ENCODE assay signal across 9 mouse cellular contexts in genomic region chr10:96697781-96698180, GRCm38 (mm10).
A peak's percentile ranks its signal among the peaks of the same experiment; 100 is the strongest.
DNase-seq lines count a peak whose midpoint lies in the region; ATAC-seq lines count a peak whose summit lies in the region.
"Had no signal": no experiment of that assay in that cellular context is flagged by ENCODE, and none has a peak within 500 bp of the region (broad histone marks: within the 10 kb centered on the region; RNA-seq: fewer than 3 reads in every experiment).

No protein-coding gene starts in this region.

- H3K4me3 ChIP-seq in hindbrain, embryonic 14.5 days (replicated peaks; ENCODE audit: low read length), result no peak overlapping the region
- H3K4me3 ChIP-seq in intestine, embryonic 16.5 days (ENCODE audit: low read length), result no peak overlapping the region

- no peak overlapping the region for H3K9ac ChIP-seq in hindbrain, embryonic 14.5 days
- no peak overlapping the region for H3K9ac ChIP-seq in intestine, embryonic 16.5 days (ENCODE audit: low read depth, low read length)
- H3K9ac ChIP-seq: liver, embryonic 14.5 days had no signal

- H3K27ac ChIP-seq in hindbrain, embryonic 14.5 days, result no peak overlapping the region
- no peak overlapping the region for H3K27ac ChIP-seq in intestine, embryonic 16.5 days (ENCODE audit: low read length)
- H3K27ac ChIP-seq: liver, embryonic 14.5 days had no signal

- 83% methylated on average over 3 of the region's 3 CpGs for WGBS in hindbrain, embryonic 14.5 days
- 60% methylated on average over 3 of the region's 3 CpGs for WGBS in intestine, embryonic 16.5 days

- no peak overlapping the region for H3K4me2 ChIP-seq in hindbrain, embryonic 14.5 days (replicated peaks)
- no peak overlapping the region for H3K4me2 ChIP-seq in intestine, embryonic 16.5 days (ENCODE audit: low read depth, low read length)

- ATAC-seq in monocyte, adult 5-6 weeks (replicated peaks; ENCODE audit: insufficient number of reproducible peaks, low FRiP score, low TSS enrichment, poor library complexity, severe bottlenecking), result 0 out of 2 replicates have a peak, but pooled peaks have one; percentile 28
- ATAC-seq in hindbrain, embryonic 14.5 days (ENCODE audit: low FRiP score), result no peak
- ATAC-seq in intestine, embryonic 16.5 days, result no peak

- H3K27me3 ChIP-seq in hindbrain, embryonic 14.5 days (ENCODE audit: control insufficient read depth, insufficient read depth, low read length), result no peaks in the 10 kb centered on the region
- no peaks in the 10 kb centered on the region for H3K27me3 ChIP-seq in intestine, embryonic 16.5 days (replicated peaks; ENCODE audit: control insufficient read depth, insufficient read depth, low read length)

- no peaks in the 10 kb centered on the region for H3K36me3 ChIP-seq in hindbrain, embryonic 14.5 days (replicated peaks; ENCODE audit: control insufficient read depth, insufficient read depth)
- no peaks in the 10 kb centered on the region for H3K36me3 ChIP-seq in intestine, embryonic 16.5 days (ENCODE audit: control insufficient read depth, insufficient read depth, low read length)

- H3K9me3 ChIP-seq in hindbrain, embryonic 14.5 days (ENCODE audit: control insufficient read depth, low read length), result no peaks in the 10 kb centered on the region
- no peaks in the 10 kb centered on the region for H3K9me3 ChIP-seq in intestine, embryonic 16.5 days (ENCODE audit: control insufficient read depth, low read length)

- no peaks in the 10 kb centered on the region for H3K4me1 ChIP-seq in hindbrain, embryonic 14.5 days (replicated peaks; ENCODE audit: control insufficient read depth, insufficient read depth, low read length)
- H3K4me1 ChIP-seq in intestine, embryonic 16.5 days (ENCODE audit: control insufficient read depth, insufficient read depth, low read length), result peaks cover 5% of the 10 kb centered on the region; the same call in 1 of the 2 replicates

- peak; percentile 36 to 39 for DNase-seq in cerebellum, adult 18-20 months
- no peak for DNase-seq in cerebellum, postnatal 4 days (ENCODE audit: low spot score in 2 of 2)
- peak; percentile 79 for DNase-seq in CD4-positive helper T cell, adult 2 months (ENCODE audit: low read depth, low spot score)
- DNase-seq in fibroblast of lung, adult 2 months (ENCODE audit: low read depth), result peak; percentile 42
- no peak for DNase-seq in hindbrain, embryonic 14.5 days (ENCODE audit: low spot score)
- DNase-seq in left cerebral cortex, adult 9 months (ENCODE audit: low spot score in 2 of 2), result no peak

Comparison
In these comparisons a context has a peak if more than half of its experiments do, and no peak if none do; other contexts are left out.
1. DNase-seq: peak in cerebellum, adult 18-20 months (2 of 2), CD4-positive helper T cell, adult 2 months (single experiment) and fibroblast of lung, adult 2 months (single experiment); none in cerebellum, postnatal 4 days (0 of 2), hindbrain, embryonic 14.5 days (single experiment) and left cerebral cortex, adult 9 months (0 of 2).